Comparison of ENCODE assay signal across 16 mouse cellular contexts in genomic region chr12:99221087-99221846, GRCm38 (mm10).
DNase-seq lines count a peak whose midpoint lies in the region; ATAC-seq and TF ChIP-seq lines count a peak whose summit lies in the region.
"Had no signal": no experiment of that assay in that cellular context is flagged by ENCODE, and none has a peak within 500 bp of the region (broad histone marks: within the 10 kb centered on the region; RNA-seq: fewer than 3 reads in every experiment).

No protein-coding gene starts in this region.

- H3K36me3 ChIP-seq in embryonic facial prominence, embryonic 10.5 days (replicated peaks) = peaks cover 4% of the 10 kb centered on the region
- no peaks in the 10 kb centered on the region for H3K36me3 ChIP-seq in hindbrain, embryonic 12.5 days
- H3K36me3 ChIP-seq in midbrain, embryonic 16.5 days (ENCODE audit: control insufficient read depth, insufficient read depth, low read length) = no peaks in the 10 kb centered on the region
- H3K36me3 ChIP-seq: embryonic facial prominence, embryonic 15.5 days had no signal

- WGBS in embryonic facial prominence, embryonic 10.5 days = 40% methylated on average over 15 of the region's 15 CpGs
- 19% methylated on average over 15 of the region's 15 CpGs for whole genome bisulfite sequencing in hindbrain, embryonic 12.5 days
- 14% methylated on average over 15 of the region's 15 CpGs for WGBS in midbrain, embryonic 16.5 days

- peak overlapping the region; percentile 70; the same call in 1 of the 2 replicates for H3K27ac ChIP-seq in gastrocnemius, adult 2 months
- peak overlapping the region; percentile 45 for H3K27ac ChIP-seq in embryonic facial prominence, embryonic 10.5 days (replicated peaks)
- peak overlapping the region; percentile 73; the same call in 1 of the 2 replicates for H3K27ac ChIP-seq in hindbrain, embryonic 12.5 days
- peak overlapping the region; percentile 14; the same call in 1 of the 2 replicates for H3K27ac ChIP-seq in midbrain, embryonic 16.5 days (ENCODE audit: low read length)
- H3K27ac ChIP-seq: embryonic facial prominence, embryonic 15.5 days had no signal

- intact Hi-C loops in gastrocnemius, adult 2 months (cut with DNase I) = no loop called here
- intact Hi-C loops in gastrocnemius, postnatal 36 days (cut with DNase I) = no loop called here
- intact Hi-C loops in heart, postnatal 14 days (cut with DNase I) = no loop called here

- TF ChIP-seq CTCF in gastrocnemius, adult 2 months (IDR thresholded peaks at IDR 0.05) = no peak

- 0 out of 2 replicates have a peak, but pooled peaks have one; percentile 30 for ATAC-seq in hindbrain, embryonic 12.5 days (ENCODE audit: low FRiP score)
- ATAC-seq in midbrain, embryonic 16.5 days = no peak

- H3K9ac ChIP-seq in hindbrain, embryonic 12.5 days = no peak overlapping the region
- no peak overlapping the region for H3K9ac ChIP-seq in midbrain, embryonic 16.5 days (ENCODE audit: low read depth, low read length)
- H3K9ac ChIP-seq: embryonic facial prominence, embryonic 15.5 days had no signal

- peaks cover 78% of the 10 kb centered on the region for H3K4me1 ChIP-seq in embryonic facial prominence, embryonic 10.5 days
- peaks cover 85% of the 10 kb centered on the region for H3K4me1 ChIP-seq in hindbrain, embryonic 12.5 days
- peaks cover 40% of the 10 kb centered on the region for H3K4me1 ChIP-seq in midbrain, embryonic 16.5 days (ENCODE audit: control insufficient read depth, insufficient read depth, low read length)

- H3K27me3 ChIP-seq in embryonic facial prominence, embryonic 10.5 days (replicated peaks; ENCODE audit: low read depth, poor library complexity, severe bottlenecking) = no peaks in the 10 kb centered on the region
- no peaks in the 10 kb centered on the region for H3K27me3 ChIP-seq in hindbrain, embryonic 12.5 days
- no peaks in the 10 kb centered on the region for H3K27me3 ChIP-seq in midbrain, embryonic 16.5 days (ENCODE audit: control insufficient read depth, insufficient read depth, low read depth, low read length)
- H3K27me3 ChIP-seq: embryonic facial prominence, embryonic 15.5 days had no signal

- no peak overlapping the region for H3K4me3 ChIP-seq in gastrocnemius, adult 2 months
- H3K4me3 ChIP-seq in embryonic facial prominence, embryonic 10.5 days = no peak overlapping the region
- no peak overlapping the region for H3K4me3 ChIP-seq in hindbrain, embryonic 12.5 days
- no peak overlapping the region for H3K4me3 ChIP-seq in midbrain, embryonic 16.5 days (ENCODE audit: low read depth, low read length)
- H3K4me3 ChIP-seq: embryonic facial prominence, embryonic 15.5 days had no signal

- no peaks in the 10 kb centered on the region for H3K9me3 ChIP-seq in embryonic facial prominence, embryonic 10.5 days
- no peaks in the 10 kb centered on the region for H3K9me3 ChIP-seq in hindbrain, embryonic 12.5 days (replicated peaks)
- no peaks in the 10 kb centered on the region for H3K9me3 ChIP-seq in midbrain, embryonic 16.5 days (replicated peaks; ENCODE audit: control insufficient read depth, low read length, poor library complexity, severe bottlenecking)
- H3K9me3 ChIP-seq: embryonic facial prominence, embryonic 15.5 days had no signal

- DNase-seq in gastrocnemius, adult 2 months = no peak
- DNase-seq in gastrocnemius, postnatal 36 days = no peak
- DNase-seq in embryonic facial prominence, embryonic 10.5 days (ENCODE audit: low spot score) = no peak
- no peak for DNase-seq in heart, postnatal 14 days
- no peak for DNase-seq in lung, adult 18-20 months
- no peak for DNase-seq in kidney, postnatal 14 days
- DNase-seq: cerebellum, postnatal 36 days; gastrocnemius, postnatal 25 days; kidney, adult 2 months; kidney, postnatal 4 days; thymus, postnatal 25 days had no signal

- H3K4me2 ChIP-seq in hindbrain, embryonic 12.5 days (replicated peaks) = peak overlapping the region; percentile 17; the same call in 1 of the 2 replicates
- no peak overlapping the region for H3K4me2 ChIP-seq in midbrain, embryonic 16.5 days (ENCODE audit: low read length)
- H3K4me2 ChIP-seq: embryonic facial prominence, embryonic 15.5 days; heart, embryonic 11.5 days; liver, embryonic 11.5 days had no signal

Comparison
In these comparisons a context has a peak if more than half of its experiments do, and no peak if none do; other contexts are left out.
1. H3K27ac ChIP-seq: peak in every context shown above with its lines; median percentile 73 in hindbrain, embryonic 12.5 days; 70 in gastrocnemius, adult 2 months; 45 in embryonic facial prominence, embryonic 10.5 days; 14 in midbrain, embryonic 16.5 days.